Mouse (Mus musculus) hindbrain, embryonic 16.5 days (tissue): ENCODE measurements around the gene Palm. TPM values are rescaled to one million over a fixed set of nuclear protein-coding genes. Genes with fewer than 3 reads are reported as not detected.

Experiments
- ATAC-seq: fragments of 200-750 bp; cut with Nextera tagmentation; 2 replicates; pipeline ENCODE4 v1.8.0; 2017; ENCODE audit warnings: moderate TSS enrichment, moderate library complexity
- H3K27ac ChIP-seq: fragments of 300-500 bp; sonication (generic); 2 replicates; pipeline ENCODE4 v1.5.1; 2014; ENCODE audit warnings: low read depth, mild to moderate bottlenecking, control low read depth, low read length, moderate library complexity
- H3K27me3 ChIP-seq: fragments of 300-500 bp; sonication (generic); replicated peaks from 2 replicates; pipeline ENCODE4 v1.6.1; 2014; ENCODE audit warnings: low read length; ENCODE audit not compliant: control insufficient read depth, insufficient read depth
- H3K36me3 ChIP-seq: fragments of 300-500 bp; sonication (generic); 2 replicates; pipeline ENCODE4 v1.6.1; 2014; ENCODE audit warnings: mild to moderate bottlenecking, low read length, moderate library complexity, mixed read lengths; ENCODE audit not compliant: control insufficient read depth, insufficient read depth
- H3K4me1 ChIP-seq: fragments of 300-500 bp; sonication (generic); 2 replicates; pipeline ENCODE4 v1.6.1; 2014; ENCODE audit warnings: low read depth, low read length; ENCODE audit not compliant: control insufficient read depth, insufficient read depth
- H3K4me2 ChIP-seq: fragments of 300-500 bp; sonication (generic); 2 replicates; pipeline ENCODE4 v1.6.1; 2014; ENCODE audit warnings: mild to moderate bottlenecking, low read length, control low read depth, moderate library complexity
- H3K4me3 ChIP-seq: fragments of 300-500 bp; sonication (generic); 2 replicates; pipeline ENCODE4 v1.5.1; 2014; ENCODE audit warnings: mild to moderate bottlenecking, low read length, control low read depth, moderate library complexity
- H3K9ac ChIP-seq: fragments of 300-500 bp; sonication (generic); 2 replicates; pipeline ENCODE4 v1.6.1; 2014; ENCODE audit warnings: low read depth, mild to moderate bottlenecking, control low read depth, low read length, moderate library complexity
- H3K9me3 ChIP-seq: fragments of 300-500 bp; sonication (generic); 2 replicates; pipeline ENCODE4 v1.6.1; 2014; ENCODE audit warnings: mild to moderate bottlenecking, low read length, moderate library complexity; ENCODE audit not compliant: control insufficient read depth
- WGBS: fragments of 180-500 bp; shearing (Covaris S2); extraction: QIAGEN DNeasy Blood & Tissue Kit; methylation state at CpG from one replicate; pipeline ENCODE4 v1.1.7; 2014; 5-methylcytosine and 5-hydroxymethylcytosine counted together
- polyA plus RNA-seq: library from polyadenylated mRNA; unstranded; fragments of >200 nt; fragmentation: Nextera tagmentation; extraction: Ambion mirVana; gene quantifications from 2 replicates; pipeline ENCODE4 v1.2.1, GENCODE M21; 2015

Gene Palm
- polyA plus RNA-seq, 1 experiment from 2014 or later = 297 TPM

DNA sequence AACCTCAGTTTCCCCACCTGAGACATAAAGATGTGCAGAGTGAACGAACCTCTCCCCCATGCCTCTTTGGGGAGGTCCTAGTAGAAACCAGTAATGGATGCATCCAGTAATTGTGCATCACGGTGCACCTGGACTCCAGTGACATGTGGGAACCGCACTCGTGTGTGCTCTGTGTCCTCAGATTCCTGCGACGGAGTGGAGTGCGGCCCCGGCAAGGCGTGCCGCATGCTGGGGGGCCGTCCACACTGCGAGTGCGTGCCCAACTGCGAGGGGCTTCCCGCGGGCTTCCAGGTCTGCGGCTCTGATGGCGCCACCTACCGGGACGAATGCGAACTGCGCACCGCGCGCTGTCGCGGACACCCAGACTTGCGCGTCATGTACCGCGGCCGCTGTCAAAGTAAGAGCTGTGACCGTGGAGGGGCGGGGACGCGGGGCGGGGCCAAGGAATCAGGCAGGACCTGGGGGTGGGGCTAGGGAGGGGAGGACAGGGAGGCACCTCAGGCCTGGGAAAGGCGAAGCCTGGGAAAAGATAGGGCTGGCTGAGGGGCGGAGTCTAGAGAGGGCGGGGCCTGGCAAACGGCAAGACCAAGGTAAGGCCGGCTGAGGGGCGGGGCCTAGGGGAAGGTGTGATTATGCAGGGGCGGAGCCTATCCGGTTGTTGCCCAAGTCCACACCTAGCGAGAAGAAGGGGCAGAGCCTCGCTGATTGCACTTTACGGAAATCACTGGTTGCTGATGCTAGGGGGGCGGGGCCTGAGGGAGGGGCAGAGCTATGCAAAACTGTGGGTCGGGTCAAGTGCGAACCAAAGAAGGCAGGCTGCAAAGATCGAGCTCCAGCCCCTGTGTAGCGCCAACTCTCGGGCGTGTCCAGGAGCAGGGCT, 13.3 kb upstream of the Palm start:
- Histone ChIP-seq H3K27ac (no peak overlapping the region), H3K4me1 (peaks cover 8% of the 10 kb centered on the region), H3K9me3 (no peaks in the 10 kb centered on the region), H3K4me2 (peak overlapping the region; percentile 78), H3K36me3 (no peaks in the 10 kb centered on the region), H3K27me3 (peaks cover 21% of the 10 kb centered on the region), H3K9ac (peak overlapping the region; percentile 47), H3K4me3 (peak overlapping the region; percentile 48)
- 1% methylated on average over 55 of the region's 55 CpGs for WGBS
- peak; percentile 93 for ATAC-seq

GRCm38 (mm10) chr10:79780664-79781015, 12.7 kb upstream of the Palm start:
- Histone ChIP-seq H3K9ac (peak overlapping the region; percentile 48), H3K4me1 (peaks cover 8% of the 10 kb centered on the region), H3K36me3 (no peaks in the 10 kb centered on the region), H3K27ac (no peak overlapping the region), H3K9me3 (no peaks in the 10 kb centered on the region), H3K27me3 (peaks cover 21% of the 10 kb centered on the region), H3K4me3 (peak overlapping the region; percentile 48), H3K4me2 (peak overlapping the region; percentile 78)
- WGBS = under 1% methylated on average over 13 of the region's 13 CpGs
- ATAC-seq = peak; percentile 68

- H3K36me3 ChIP-seq = no peaks in the 10 kb centered on the region
- peak overlapping the region; percentile 48 for H3K9ac ChIP-seq
- H3K9me3 ChIP-seq = no peaks in the 10 kb centered on the region
- H3K4me1 ChIP-seq = peaks cover 8% of the 10 kb centered on the region
- ATAC-seq = no peak; the same call in 1 of the 2 replicates
- peaks cover 20% of the 10 kb centered on the region for H3K27me3 ChIP-seq
- peak overlapping the region; percentile 48 for H3K4me3 ChIP-seq
- no peak overlapping the region for H3K27ac ChIP-seq
- WGBS = 32% methylated on average over 21 of the region's 21 CpGs
- peak overlapping the region; percentile 78 for H3K4me2 ChIP-seq
Measured at GRCm38 (mm10) chr10:79781139-79781538, 12.2 kb upstream of the Palm start.

DNA sequence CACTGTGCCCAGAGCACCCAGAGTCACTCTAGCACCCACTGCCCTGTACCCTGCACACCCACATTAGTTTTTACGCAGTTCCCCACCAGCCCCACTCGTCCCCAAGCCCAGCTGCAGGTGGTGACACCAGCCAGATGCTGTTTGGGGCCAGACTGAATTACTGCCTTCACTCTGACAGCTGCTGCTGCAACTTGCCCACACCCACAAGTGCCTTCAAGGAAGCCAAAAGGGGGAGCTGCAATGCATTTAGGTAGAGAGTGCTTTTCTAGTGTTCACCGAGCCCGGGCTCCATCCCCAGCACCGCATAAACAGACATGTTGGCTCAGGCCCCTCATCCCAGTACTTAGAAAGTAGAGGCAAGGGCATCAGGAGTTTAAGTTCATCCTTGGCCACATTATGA, 11.4 kb upstream of the Palm start:
- Histone ChIP-seq H3K9me3 (no peaks in the 10 kb centered on the region), H3K9ac (no peak overlapping the region), H3K36me3 (no peaks in the 10 kb centered on the region), H3K4me2 (no peak overlapping the region), H3K27ac (no peak overlapping the region), H3K4me3 (no peak overlapping the region), H3K27me3 (peaks cover 13% of the 10 kb centered on the region), H3K4me1 (peaks cover 8% of the 10 kb centered on the region)
- ATAC-seq = no peak
- WGBS = 55% methylated on average over 5 of the region's 5 CpGs

DNA sequence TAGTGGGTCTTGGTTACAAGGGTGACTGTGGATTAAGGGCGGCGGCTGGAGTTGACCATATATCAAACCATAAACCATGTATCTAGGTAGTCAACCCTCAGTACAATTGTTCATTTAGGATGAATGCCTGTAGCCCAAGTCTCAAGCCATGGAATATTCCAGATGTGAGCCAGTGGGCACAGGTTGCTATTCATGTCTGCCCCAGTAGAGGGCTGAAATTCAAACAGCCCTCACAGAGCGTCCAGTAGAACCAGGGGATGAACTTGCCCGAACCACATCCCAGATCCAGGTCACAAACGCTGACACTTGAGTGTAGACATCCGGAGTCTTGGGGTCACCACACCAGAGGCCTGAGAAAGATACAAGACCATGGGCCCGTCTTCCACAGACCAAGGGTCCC, 10.3 kb upstream of the Palm start:
- H3K27me3 ChIP-seq = peaks cover 4% of the 10 kb centered on the region
- H3K4me2 ChIP-seq = no peak overlapping the region
- no peak for ATAC-seq
- no peaks in the 10 kb centered on the region for H3K9me3 ChIP-seq
- peaks cover 1% of the 10 kb centered on the region for H3K4me1 ChIP-seq
- H3K36me3 ChIP-seq = no peaks in the 10 kb centered on the region
- 61% methylated on average over 7 of the region's 7 CpGs for WGBS
- H3K9ac ChIP-seq = no peak overlapping the region
- no peak overlapping the region for H3K4me3 ChIP-seq
- H3K27ac ChIP-seq = no peak overlapping the region

DNA sequence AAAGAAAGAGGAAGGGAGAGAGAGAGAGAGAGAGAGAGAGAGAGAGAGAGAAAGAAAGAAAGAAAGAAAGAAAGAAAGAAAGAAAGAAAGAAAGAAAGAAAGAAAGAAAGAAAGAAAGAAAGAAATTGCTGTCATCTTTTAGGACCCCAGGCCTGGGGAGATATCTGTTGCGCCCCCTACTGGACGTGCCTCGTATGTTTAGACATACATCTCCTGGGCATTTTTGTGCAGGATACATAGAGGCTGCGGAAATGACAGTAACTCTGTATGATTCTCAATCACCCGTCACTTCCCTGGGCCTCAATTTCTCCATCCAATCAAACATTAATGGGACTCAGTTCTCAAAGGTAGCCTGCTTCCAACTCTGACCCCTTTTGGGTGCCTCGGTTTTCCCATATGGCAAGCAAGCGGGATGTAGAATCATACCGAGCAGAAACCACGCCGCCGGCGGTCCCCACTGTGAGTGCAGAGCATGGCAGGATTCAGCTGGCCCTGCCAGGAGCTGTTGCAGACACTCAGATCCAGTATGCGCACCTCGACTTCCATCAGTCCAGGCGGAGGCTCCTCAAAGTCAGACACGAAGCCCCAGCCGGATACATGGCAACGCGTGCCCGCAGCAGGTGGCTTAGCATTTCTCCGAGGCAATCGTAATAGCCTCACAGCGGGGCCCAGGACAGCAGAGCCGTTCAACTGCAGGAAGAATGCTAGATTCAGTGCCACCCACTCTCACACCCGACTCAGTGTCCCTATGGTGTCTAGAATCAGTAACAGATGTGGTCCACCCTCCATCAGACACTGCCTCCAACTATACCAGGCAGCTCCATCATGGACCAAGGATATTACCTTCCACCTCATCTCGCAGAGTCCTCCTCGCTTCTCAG, 9.2 kb upstream of the Palm start:
- Histone ChIP-seq H3K27me3 (peaks cover 2% of the 10 kb centered on the region), H3K4me1 (no peaks in the 10 kb centered on the region; the same call in none of the 2 replicates), H3K4me2 (no peak overlapping the region), H3K27ac (no peak overlapping the region), H3K4me3 (no peak overlapping the region), H3K9ac (no peak overlapping the region), H3K36me3 (no peaks in the 10 kb centered on the region), H3K9me3 (no peaks in the 10 kb centered on the region)
- 37% methylated on average over 27 of the region's 27 CpGs for WGBS
- no peak for ATAC-seq

GRCm38 (mm10) chr10:79788386-79789158, 4.8 kb upstream of the Palm start:
- Histone ChIP-seq H3K4me1 (peaks cover 4% of the 10 kb centered on the region; the same call in 1 of the 2 replicates), H3K4me3 (no peak overlapping the region), H3K27ac (no peak overlapping the region), H3K9me3 (no peaks in the 10 kb centered on the region), H3K36me3 (no peaks in the 10 kb centered on the region), H3K4me2 (no peak overlapping the region), H3K9ac (no peak overlapping the region), H3K27me3 (no peaks in the 10 kb centered on the region; the same call in 1 of the 2 replicates)
- WGBS = 34% methylated on average over 7 of the region's 7 CpGs
- ATAC-seq = no peak

DNA sequence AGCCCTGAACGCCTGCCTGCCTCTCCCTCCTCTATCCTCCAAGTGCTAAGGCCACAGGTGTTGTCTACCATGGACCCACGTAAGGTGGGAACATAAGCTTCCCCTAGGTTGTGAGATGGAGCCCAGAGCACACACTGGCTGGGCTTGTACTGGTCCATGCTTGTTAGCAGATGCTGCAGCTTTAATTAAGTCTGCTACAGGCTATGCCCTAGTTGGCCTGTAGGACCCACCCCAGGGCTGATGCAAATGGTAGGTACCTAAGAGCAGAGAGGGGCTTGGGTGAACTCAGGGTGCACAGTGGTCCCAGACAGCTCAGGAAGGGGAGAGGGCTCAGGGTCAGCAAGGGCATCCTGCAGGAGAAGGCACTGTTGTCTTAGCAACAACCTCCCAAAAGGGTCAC, 3.8 kb upstream of the Palm start:
- H3K9ac ChIP-seq = no peak overlapping the region
- no peak overlapping the region for H3K4me2 ChIP-seq
- no peak for ATAC-seq
- H3K9me3 ChIP-seq = no peaks in the 10 kb centered on the region
- H3K27me3 ChIP-seq = no peaks in the 10 kb centered on the region
- H3K4me1 ChIP-seq = peaks cover 4% of the 10 kb centered on the region
- no peaks in the 10 kb centered on the region for H3K36me3 ChIP-seq
- no peak overlapping the region for H3K4me3 ChIP-seq
- H3K27ac ChIP-seq = no peak overlapping the region
- WGBS = 50% methylated on average over 2 of the region's 2 CpGs
